Mouse (Mus musculus) kidney, postnatal 0 days (tissue): Measurements from ENCODE around the gene Ccnk. TPM values are rescaled to one million over a fixed set of nuclear protein-coding genes. Genes with fewer than 3 reads are reported as not detected.

Source experiments
- ATAC-seq: fragments of 200-750 bp; cut with Nextera tagmentation; replicated peaks from 2 replicates; pipeline ENCODE4 v1.8.0; 2017; ENCODE audit warnings: low read depth, moderate number of reproducible peaks, moderate TSS enrichment, moderate library complexity; ENCODE audit not compliant: low FRiP score
- DNase-seq: peaks from one replicate; pipeline ENCODE4 v3.0.0-alpha.2; 2016; ENCODE audit warnings: low spot score
- H3K27ac ChIP-seq: fragments of 300-500 bp; sonication (generic); 2 replicates; pipeline ENCODE4 v1.5.1; 2014; ENCODE audit warnings: mild to moderate bottlenecking
- H3K27me3 ChIP-seq: fragments of 300-500 bp; sonication (generic); 2 replicates; pipeline ENCODE4 v1.6.1; 2014; ENCODE audit warnings: low read length, mixed read lengths; ENCODE audit not compliant: insufficient read depth
- H3K36me3 ChIP-seq: fragments of 300-500 bp; sonication (generic); 2 replicates; pipeline ENCODE4 v1.6.1; 2014; ENCODE audit warnings: low read length, mixed read lengths; ENCODE audit not compliant: insufficient read depth
- H3K4me1 ChIP-seq: fragments of 300-500 bp; sonication (generic); replicated peaks from 2 replicates; pipeline ENCODE4 v1.6.1; 2014; ENCODE audit warnings: antibody characterized with exemption, low read length, mixed read lengths; ENCODE audit not compliant: insufficient read depth
- H3K4me2 ChIP-seq: fragments of 300-500 bp; sonication (generic); 2 replicates; pipeline ENCODE4 v1.6.1; 2014; ENCODE audit warnings: mild to moderate bottlenecking, low read length, moderate library complexity, mixed read lengths
- H3K4me3 ChIP-seq: fragments of 300-500 bp; sonication (generic); replicated peaks from 2 replicates; pipeline ENCODE4 v1.5.1; 2014; ENCODE audit warnings: low read depth, low read length
- H3K9ac ChIP-seq: fragments of 300-500 bp; sonication (generic); 2 replicates; pipeline ENCODE4 v1.6.1; 2014; ENCODE audit warnings: low read depth, low read length
- H3K9me3 ChIP-seq: fragments of 300-500 bp; sonication (generic); replicated peaks from 2 replicates; pipeline ENCODE4 v1.6.1; 2016; ENCODE audit warnings: low read length, inconsistent platforms, mixed read lengths
- CTCF ChIP-seq: IDR thresholded peaks from 2 replicates; pipeline ENCODE4 v1.5.1; 2016; ENCODE audit warnings: antibody characterized with exemption, low read depth, mild to moderate bottlenecking, moderate library complexity
- whole genome bisulfite sequencing: fragments of 180-500 bp; shearing (Covaris S2); extraction: QIAGEN DNeasy Blood & Tissue Kit; methylation state at CpG from one replicate; pipeline ENCODE4 v1.1.7; 2014; 5-methylcytosine and 5-hydroxymethylcytosine counted together
- polyA plus RNA-seq: library from polyadenylated mRNA; unstranded; fragments of >200 nt; fragmentation: Nextera tagmentation; extraction: Ambion mirVana; gene quantifications from 2 replicates; pipeline ENCODE4 v1.2.1, GENCODE M21; 2015

Ccnk gene
- polyA plus RNA-seq, 1 experiment from 2014 or later = 3.3 TPM

GRCm38 (mm10) chr12:108239441-108239840, 60.1 kb downstream of the Ccnk start:
- Histone ChIP-seq H3K9me3 (no peaks in the 10 kb centered on the region), H3K27ac (no peak overlapping the region), H3K36me3 (no peaks in the 10 kb centered on the region), H3K4me3 (no peak overlapping the region), H3K4me1 (peaks cover 61% of the 10 kb centered on the region), H3K4me2 (no peak overlapping the region), H3K27me3 (no peaks in the 10 kb centered on the region), H3K9ac (no peak overlapping the region)
- no peak for ATAC-seq
- no peak for DNase-seq
- TF ChIP-seq CTCF = no peak
- 48% methylated on average over 5 of the region's 5 CpGs for WGBS

- ATAC-seq = no peak
- Histone ChIP-seq H3K4me3 (no peak overlapping the region), H3K36me3 (no peaks in the 10 kb centered on the region), H3K27me3 (no peaks in the 10 kb centered on the region), H3K9me3 (no peaks in the 10 kb centered on the region), H3K27ac (no peak overlapping the region), H3K4me2 (no peak overlapping the region), H3K9ac (no peak overlapping the region), H3K4me1 (peaks cover 71% of the 10 kb centered on the region)
- no peak for TF ChIP-seq CTCF
- WGBS = 55% methylated on average over 13 of the region's 13 CpGs
- DNase-seq = no peak
Observed at GRCm38 (mm10) chr12:108240401-108240890, 61.1 kb downstream of the Ccnk start.

- Histone ChIP-seq H3K9me3 (no peaks in the 10 kb centered on the region), H3K27ac (peak overlapping the region; percentile 31; the same call in 1 of the 2 replicates), H3K4me1 (peaks cover 75% of the 10 kb centered on the region), H3K27me3 (no peaks in the 10 kb centered on the region), H3K4me2 (no peak overlapping the region), H3K36me3 (no peaks in the 10 kb centered on the region), H3K9ac (0 out of 2 replicates have a peak overlapping the region, but pooled peaks have one; percentile 5), H3K4me3 (no peak overlapping the region)
- WGBS = 24% methylated on average over 21 of the region's 21 CpGs
- DNase-seq = no peak
- ATAC-seq = no peak
- peak; percentile 51 for TF ChIP-seq CTCF
Observed at GRCm38 (mm10) chr12:108240953-108241588, 61.7 kb downstream of the Ccnk start.

- Histone ChIP-seq H3K36me3 (no peaks in the 10 kb centered on the region), H3K27ac (peak overlapping the region; percentile 31; the same call in 1 of the 2 replicates), H3K27me3 (no peaks in the 10 kb centered on the region), H3K4me1 (peaks cover 75% of the 10 kb centered on the region), H3K9me3 (no peaks in the 10 kb centered on the region), H3K9ac (no peak overlapping the region), H3K4me2 (no peak overlapping the region), H3K4me3 (no peak overlapping the region)
- ATAC-seq = no peak
- DNase-seq = no peak
- TF ChIP-seq CTCF = 0 out of 2 replicates have a peak, but pooled peaks have one; percentile 11
- WGBS = 49% methylated on average over 6 of the region's 6 CpGs
Observed at GRCm38 (mm10) chr12:108241626-108242025, 62.2 kb downstream of the Ccnk start.

- Histone ChIP-seq H3K4me3 (no peak overlapping the region), H3K4me1 (peaks cover 69% of the 10 kb centered on the region)
- 48% methylated on average over 20 of the region's 20 CpGs for WGBS
Observed at GRCm38 (mm10) chr12:108242243-108242745, 62.9 kb downstream of the Ccnk start.

GRCm38 (mm10) chr12:108244778-108245177, 65.4 kb downstream of the Ccnk start:
- Histone ChIP-seq H3K27ac (peak overlapping the region; percentile 83), H3K27me3 (no peaks in the 10 kb centered on the region), H3K4me2 (peak overlapping the region; percentile 31), H3K9ac (peak overlapping the region; percentile 31; the same call in 1 of the 2 replicates), H3K4me3 (no peak overlapping the region), H3K36me3 (no peaks in the 10 kb centered on the region), H3K4me1 (peaks cover 63% of the 10 kb centered on the region), H3K9me3 (no peaks in the 10 kb centered on the region)
- no peak for TF ChIP-seq CTCF
- ATAC-seq = peak; percentile 26; the same call in 1 of the 2 replicates
- WGBS = 3% methylated on average over 8 of the region's 8 CpGs
- DNase-seq = peak; percentile 75

More at GRCm38 (mm10) chr12:108242243-108242745, 62.9 kb downstream of the Ccnk start:
- Histone ChIP-seq H3K27me3 (no peaks in the 10 kb centered on the region), H3K27ac (no peak overlapping the region), H3K9me3 (no peaks in the 10 kb centered on the region), H3K9ac (no peak overlapping the region), H3K36me3 (no peaks in the 10 kb centered on the region), H3K4me2 (peak overlapping the region; percentile 13; the same call in 1 of the 2 replicates)
- no peak for TF ChIP-seq CTCF
- ATAC-seq = no peak
- DNase-seq = no peak
